Mouse (Mus musculus) heart, adult 10 weeks (tissue): ENCODE data around the gene Gm17689. TPM values are rescaled to one million over a fixed set of nuclear protein-coding genes. Genes with fewer than 3 reads are reported as not detected.

Source experiments
- polyA plus RNA-seq: library from polyadenylated mRNA; stranded (reverse); fragments of 350-450 nt; fragmentation: Illumina TruSeq; extraction: RNeasy Lipid Tissue Mini Kit (QIAGEN cat#74804); gene quantifications from one replicate; pipeline ENCODE4 v1.2.3, GENCODE M21; 2014; ENCODE audit warnings: low read depth, low replicate concordance

The Gm17689 gene
- polyA plus RNA-seq, result not detected

DNA sequence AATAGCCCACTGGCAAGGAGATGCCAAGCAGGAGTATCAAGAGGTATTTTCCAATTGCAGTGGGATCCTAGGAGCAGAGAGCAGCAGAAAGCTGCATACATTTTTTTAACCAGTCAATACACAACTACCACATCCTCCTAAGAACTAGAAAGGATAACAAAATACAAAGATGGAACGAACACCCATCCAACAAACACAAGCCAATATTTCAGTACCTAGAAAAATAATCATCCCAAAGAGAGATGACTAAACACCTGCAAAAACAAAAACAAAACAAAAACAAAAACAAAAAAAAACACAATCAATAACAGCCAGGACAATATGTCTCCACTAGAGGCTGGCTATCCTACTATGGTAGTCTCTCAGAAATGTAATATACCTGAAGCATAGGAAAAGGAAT is at the start of gene Gm17689:
TSS of gene Gm17689 (minus strand) at position 101 of the 400 bp plus-strand sequence.

GRCm38 (mm10) chr9:36541863-36542262 is 40.6 kb downstream of the Gm17689 start, which contains the start of gene Gm5615:
Gene Gm5615, minus strand, starts transcription at chr9:36541963.

Other genes starting within 250 kb of the Gm17689 start
- gene Gm7257, start 150.8 kb downstream of the Gm17689 start, polyA plus RNA-seq, result not detected
- gene Gm9513, start 107.0 kb downstream of the Gm17689 start, polyA plus RNA-seq, result not detected
- not detected for gene Gm5615, start 40.7 kb downstream of the Gm17689 start, polyA plus RNA-seq
- gene A630095E13Rik, start 60.7 kb upstream of the Gm17689 start, polyA plus RNA-seq, result not detected
- gene Acrv1, start 110.6 kb upstream of the Gm17689 start, polyA plus RNA-seq, result not detected
- gene Chek1, start 144.4 kb upstream of the Gm17689 start, polyA plus RNA-seq, result 2.1 TPM
- 25.4 TPM for gene Stt3a, start 185.0 kb upstream of the Gm17689 start, polyA plus RNA-seq
- 77.8 TPM for gene Ei24, start 214.8 kb upstream of the Gm17689 start, polyA plus RNA-seq
- gene Fez1, start 239.2 kb upstream of the Gm17689 start, polyA plus RNA-seq, result 2.3 TPM